Mouse (Mus musculus) embryonic facial prominence, embryonic 10.5 days (tissue): Measurements from ENCODE around the gene Kat8. TPM values are rescaled to one million over a fixed set of nuclear protein-coding genes. Genes with fewer than 3 reads are reported as not detected.
A peak's percentile ranks its signal among the peaks of the same experiment; 100 is the strongest.

Experiments
- DNase-seq: peaks from one replicate; pipeline ENCODE4 v3.0.0-alpha.2; 2017; ENCODE audit warnings: low spot score
- H3K27ac ChIP-seq: fragments of 300-500 bp; sonication (generic); replicated peaks from 2 replicates; pipeline ENCODE4 v1.5.1; 2016; ENCODE audit warnings: mild to moderate bottlenecking
- H3K27me3 ChIP-seq: fragments of 300-500 bp; sonication (generic); replicated peaks from 2 replicates; pipeline ENCODE4 v1.6.1; 2016; ENCODE audit warnings: low read depth, mild to moderate bottlenecking; ENCODE audit not compliant: poor library complexity, severe bottlenecking
- H3K36me3 ChIP-seq: fragments of 300-500 bp; sonication (generic); replicated peaks from 2 replicates; pipeline ENCODE4 v1.6.1; 2016; ENCODE audit warnings: mild to moderate bottlenecking, moderate library complexity
- H3K4me1 ChIP-seq: fragments of 300-500 bp; sonication (generic); 2 replicates; pipeline ENCODE4 v1.6.1; 2016
- H3K4me3 ChIP-seq: fragments of 300-500 bp; sonication (generic); 2 replicates; pipeline ENCODE4 v1.5.1; 2016; ENCODE audit warnings: mild to moderate bottlenecking, moderate library complexity
- H3K9me3 ChIP-seq: fragments of 300-500 bp; sonication (generic); 2 replicates; pipeline ENCODE4 v1.6.1; 2016; ENCODE audit warnings: mild to moderate bottlenecking
- WGBS: fragments of 180-500 bp; shearing (Covaris S2); methylation state at CpG from one replicate; pipeline ENCODE4 v1.1.7; 2016; 5-methylcytosine and 5-hydroxymethylcytosine counted together
- polyA plus RNA-seq: library from polyadenylated mRNA; unstranded; fragments of >200 nt; fragmentation: Nextera tagmentation; extraction: Ambion mirVana; gene quantifications from 2 replicates; pipeline ENCODE4 v1.2.1, GENCODE M21; 2016

The Kat8 gene
- polyA plus RNA-seq, 1 experiment from 2014 or later = 48.7 TPM

DNA sequence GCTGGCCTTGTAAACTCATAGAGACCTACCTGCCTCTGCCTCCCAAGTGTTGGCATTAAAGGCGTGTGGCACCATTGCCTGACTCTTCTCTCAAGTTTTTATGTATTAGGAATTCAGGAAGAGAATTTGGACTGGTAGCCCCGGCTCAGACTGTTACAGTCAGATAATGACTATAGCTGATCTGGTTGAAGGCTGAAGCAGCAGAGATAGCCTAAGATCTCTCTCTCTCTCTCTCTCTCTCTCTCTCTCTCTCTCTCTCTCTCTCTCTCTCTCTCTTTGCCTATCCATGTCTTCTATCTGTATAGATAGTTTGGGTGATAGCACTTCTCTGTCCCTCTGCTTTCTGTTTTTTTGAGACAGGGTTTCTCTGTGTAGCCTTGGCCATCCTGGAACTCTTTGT lies 10.5 kb upstream of the Kat8 start:
- no peak overlapping the region for H3K27ac ChIP-seq
- H3K4me3 ChIP-seq = no peak overlapping the region
- H3K36me3 ChIP-seq = peaks cover 19% of the 10 kb centered on the region
- no peaks in the 10 kb centered on the region for H3K27me3 ChIP-seq
- no peaks in the 10 kb centered on the region for H3K9me3 ChIP-seq
- no peak for DNase-seq
- peaks cover 16% of the 10 kb centered on the region for H3K4me1 ChIP-seq
- 73% methylated on average over 2 of the region's 2 CpGs for WGBS

DNA sequence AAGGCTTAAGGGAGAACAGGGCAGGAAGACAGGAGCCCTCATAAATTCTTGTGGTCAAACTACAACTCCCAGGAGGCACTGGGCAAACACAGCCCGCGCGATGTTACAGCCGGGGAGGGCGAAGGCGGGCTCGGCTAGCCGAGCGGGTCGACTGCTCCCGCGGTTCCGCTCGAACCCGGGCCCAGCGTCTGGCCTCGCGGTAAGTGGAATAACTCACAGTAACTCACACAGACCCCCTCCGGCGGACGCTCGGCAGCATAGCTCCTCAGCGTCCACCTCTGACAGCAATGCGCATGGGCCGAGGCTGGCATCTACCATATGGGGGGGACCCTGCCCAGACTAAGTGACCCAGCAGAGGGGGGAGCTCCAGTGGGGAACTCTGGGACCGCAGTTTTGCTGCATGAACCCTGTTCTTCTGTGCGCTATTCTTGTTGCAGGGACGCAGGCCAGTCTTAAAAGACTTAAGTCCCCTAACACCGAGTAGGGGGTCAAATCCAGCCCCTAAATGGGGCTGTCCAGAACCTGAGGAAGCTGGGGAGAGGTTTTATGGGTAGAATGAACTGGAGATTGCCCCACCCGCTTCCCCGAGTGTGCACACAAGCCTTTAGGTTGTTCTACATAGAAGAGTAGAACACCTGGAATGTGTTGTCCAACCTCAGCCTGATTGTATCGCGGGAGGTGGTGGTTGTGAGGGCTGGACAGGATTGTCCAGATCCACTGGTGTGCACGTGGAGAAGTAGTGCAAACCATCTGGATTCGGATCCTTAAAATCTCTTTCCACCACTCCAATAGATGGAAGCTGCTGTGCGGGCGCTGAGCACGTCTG lies 8.1 kb upstream of the Kat8 start, which contains the start of gene Bckdk:
Bckdk (plus strand) TSS at position 112 of the 826 bp plus-strand sequence.
- DNase-seq = peak; percentile 88
- H3K4me1 ChIP-seq = peaks cover 16% of the 10 kb centered on the region

DNA sequence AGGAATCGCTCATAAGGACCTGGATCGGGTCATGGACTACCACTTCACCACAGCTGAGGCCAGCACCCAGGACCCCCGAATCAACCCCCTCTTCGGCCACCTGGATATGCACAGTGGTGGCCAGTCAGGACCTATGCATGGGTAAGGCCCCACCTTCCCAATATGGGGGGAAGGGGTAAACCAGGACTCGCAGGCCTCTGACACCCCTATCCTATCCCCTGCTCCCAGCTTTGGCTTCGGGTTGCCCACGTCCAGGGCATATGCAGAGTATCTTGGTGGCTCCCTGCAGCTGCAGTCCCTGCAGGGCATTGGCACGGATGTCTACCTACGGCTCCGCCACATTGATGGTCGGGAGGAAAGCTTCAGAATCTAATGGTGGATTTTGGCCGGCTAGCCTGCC lies 4.4 kb upstream of the Kat8 start:
- Histone ChIP-seq H3K9me3 (no peaks in the 10 kb centered on the region), H3K4me1 (peaks cover 20% of the 10 kb centered on the region), H3K27ac (no peak overlapping the region), H3K36me3 (peaks cover 55% of the 10 kb centered on the region), H3K4me3 (no peak overlapping the region), H3K27me3 (no peaks in the 10 kb centered on the region)
- WGBS = 93% methylated on average over 12 of the region's 12 CpGs
- DNase-seq = no peak

More for the DNA sequence above, 8.1 kb upstream of the Kat8 start, which contains the start of gene Bckdk:
- WGBS = 8% methylated on average over 38 of the region's 38 CpGs
- H3K27ac ChIP-seq = peak within 1 kb of the TSS; percentile 95
- no peaks in the 10 kb centered on the region for H3K9me3 ChIP-seq
- peaks cover 43% of the 10 kb centered on the region for H3K36me3 ChIP-seq
- H3K27me3 ChIP-seq = no peaks in the 10 kb centered on the region
- H3K4me3 ChIP-seq = peak within 1 kb of the TSS; percentile 71

DNA sequence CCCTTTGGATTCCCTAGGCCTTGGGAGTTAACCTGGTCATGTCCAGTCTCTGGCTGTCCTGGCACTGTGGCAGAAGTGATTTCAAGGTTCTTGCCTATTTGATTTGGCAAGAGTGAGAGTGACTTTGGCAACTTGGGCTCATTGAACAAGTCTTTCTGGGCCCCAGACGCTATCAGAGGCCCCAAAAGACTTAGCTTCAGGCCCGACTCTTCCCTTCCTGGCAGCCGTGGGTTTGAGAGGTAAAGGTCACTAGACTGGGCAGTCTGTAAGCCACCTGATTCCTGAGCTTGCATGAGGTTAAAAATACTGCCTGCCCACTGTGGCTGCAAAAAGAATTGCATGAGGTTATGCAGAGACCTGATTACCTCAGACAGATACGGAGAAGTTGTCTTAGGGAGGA lies 3.7 kb upstream of the Kat8 start:
- Histone ChIP-seq H3K9me3 (no peaks in the 10 kb centered on the region), H3K36me3 (peaks cover 55% of the 10 kb centered on the region), H3K27ac (no peak overlapping the region), H3K4me1 (peaks cover 26% of the 10 kb centered on the region), H3K27me3 (no peaks in the 10 kb centered on the region), H3K4me3 (no peak overlapping the region)
- no peak for DNase-seq
- WGBS = 89% methylated on average over 4 of the region's 4 CpGs

DNA sequence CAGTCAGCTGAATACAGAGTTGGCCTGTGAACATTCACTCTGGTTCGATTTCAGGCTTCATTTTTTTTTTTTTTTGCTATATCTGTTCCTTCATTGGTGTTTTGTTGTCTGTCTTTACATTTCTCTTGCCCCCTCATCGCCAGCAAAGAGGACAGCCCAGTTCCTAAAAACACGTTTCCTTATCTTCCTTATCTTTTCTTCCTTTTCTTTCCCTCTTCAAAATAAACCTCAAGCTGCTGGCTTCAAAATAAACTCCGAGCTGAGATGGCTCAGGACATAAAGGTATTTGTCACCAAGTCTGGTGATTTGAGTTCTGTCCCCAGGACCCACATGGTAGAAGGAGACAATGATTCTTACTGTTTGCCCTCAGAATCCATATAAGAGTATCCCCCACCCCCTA lies 622 bp downstream of the Kat8 start:
- peaks cover 13% of the 10 kb centered on the region for H3K4me1 ChIP-seq
- WGBS = 30% methylated on average over 4 of the region's 4 CpGs
- DNase-seq = no peak
- no peaks in the 10 kb centered on the region for H3K9me3 ChIP-seq
- peak overlapping the region; percentile 80 for H3K4me3 ChIP-seq
- peaks cover 55% of the 10 kb centered on the region for H3K36me3 ChIP-seq
- peak overlapping the region; percentile 92 for H3K27ac ChIP-seq
- H3K27me3 ChIP-seq = no peaks in the 10 kb centered on the region

DNA sequence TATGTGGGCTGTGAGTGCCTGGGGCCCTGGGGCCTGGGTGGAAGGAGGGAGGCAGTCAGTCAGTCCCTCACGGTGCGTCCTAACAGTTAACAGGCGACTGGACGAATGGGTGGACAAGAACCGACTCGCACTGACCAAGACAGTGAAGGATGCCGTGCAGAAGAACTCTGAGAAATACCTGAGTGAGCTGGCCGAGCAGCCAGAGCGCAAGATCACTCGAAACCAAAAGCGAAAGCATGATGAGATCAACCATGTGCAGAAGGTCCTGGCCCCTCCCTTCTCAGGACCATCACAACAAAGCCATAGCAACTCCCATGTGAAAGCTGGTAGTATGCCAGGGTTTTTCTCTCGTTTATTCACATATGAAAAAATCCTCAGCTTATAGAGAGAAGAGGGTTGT lies 3.0 kb downstream of the Kat8 start:
- 90% methylated on average over 12 of the region's 12 CpGs for WGBS
- H3K27ac ChIP-seq = no peak overlapping the region
- H3K27me3 ChIP-seq = no peaks in the 10 kb centered on the region
- no peak for DNase-seq
- peaks cover 13% of the 10 kb centered on the region for H3K4me1 ChIP-seq
- H3K4me3 ChIP-seq = no peak overlapping the region
- H3K36me3 ChIP-seq = peaks cover 50% of the 10 kb centered on the region
- no peaks in the 10 kb centered on the region for H3K9me3 ChIP-seq

DNA sequence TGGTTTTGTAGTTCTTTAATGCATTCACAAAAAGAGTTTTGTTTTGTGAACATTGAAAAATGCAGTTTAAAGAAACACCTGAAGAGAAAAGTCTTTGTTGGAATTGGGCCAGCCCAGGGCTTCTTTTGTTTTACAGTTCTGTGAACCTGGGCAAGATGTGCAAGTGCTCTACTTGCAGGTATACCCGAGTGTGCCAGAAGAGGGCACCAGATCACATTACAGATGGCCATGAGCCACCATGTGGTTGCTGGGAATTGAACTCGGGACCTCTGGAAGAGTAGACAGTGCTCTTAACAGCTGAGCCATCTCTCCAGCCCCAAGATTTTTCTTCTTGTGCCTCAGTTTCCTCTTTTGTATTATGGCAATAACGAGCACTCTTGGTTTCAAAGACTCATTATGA lies 5.9 kb downstream of the Kat8 start:
- peak; percentile 53 for DNase-seq
- Histone ChIP-seq H3K36me3 (peaks cover 75% of the 10 kb centered on the region), H3K4me3 (no peak overlapping the region), H3K4me1 (peaks cover 3% of the 10 kb centered on the region), H3K27me3 (no peaks in the 10 kb centered on the region), H3K27ac (no peak overlapping the region), H3K9me3 (no peaks in the 10 kb centered on the region)
- WGBS = 58% methylated on average over 3 of the region's 3 CpGs

DNA sequence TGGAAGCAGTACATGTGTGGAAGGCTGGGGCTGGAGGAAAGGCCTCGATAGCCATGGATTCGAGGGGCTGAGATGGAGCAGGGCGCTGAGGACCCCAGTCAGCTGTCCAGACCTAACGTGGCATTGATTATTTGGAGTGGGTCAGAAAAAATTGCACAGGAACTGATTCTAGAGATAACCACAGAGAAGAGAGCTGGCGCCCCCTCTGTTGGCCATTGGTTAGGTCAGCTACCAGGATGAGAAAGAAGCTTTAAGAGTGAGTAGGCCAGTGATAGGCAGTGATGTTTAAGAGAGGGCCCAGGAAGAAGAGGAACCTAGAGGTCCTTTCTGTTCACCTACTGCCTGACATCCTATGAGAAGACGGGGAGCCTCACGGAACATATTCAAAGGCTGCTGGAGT lies 7.0 kb downstream of the Kat8 start:
- Histone ChIP-seq H3K9me3 (no peaks in the 10 kb centered on the region), H3K27ac (no peak overlapping the region), H3K27me3 (no peaks in the 10 kb centered on the region), H3K4me3 (no peak overlapping the region), H3K4me1 (peaks cover 3% of the 10 kb centered on the region; the same call in 1 of the 2 replicates), H3K36me3 (peaks cover 86% of the 10 kb centered on the region)
- WGBS = 73% methylated on average over 7 of the region's 7 CpGs
- DNase-seq = no peak

DNA sequence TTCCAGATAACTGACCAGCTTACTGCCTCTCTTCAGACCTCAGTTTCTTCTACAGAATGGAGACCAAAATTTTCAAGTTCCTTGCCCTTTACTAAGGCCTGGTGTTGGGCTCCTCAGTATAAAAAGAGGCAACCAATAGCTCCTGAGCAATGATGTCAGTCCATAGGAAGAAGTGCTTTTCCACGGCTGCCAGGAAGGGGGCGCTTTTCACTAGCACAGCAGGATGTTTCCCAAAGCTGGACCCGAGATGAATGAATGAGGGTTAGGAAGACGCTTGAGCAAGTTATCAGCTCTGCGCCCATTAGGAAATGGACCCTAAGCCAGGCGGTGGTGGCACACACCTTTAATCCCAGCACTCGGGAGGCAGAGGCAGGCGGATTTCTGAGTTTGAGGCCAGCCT lies 9.2 kb downstream of the Kat8 start:
- Histone ChIP-seq H3K36me3 (peaks cover 90% of the 10 kb centered on the region), H3K4me1 (peaks cover 12% of the 10 kb centered on the region), H3K27me3 (no peaks in the 10 kb centered on the region), H3K4me3 (no peak overlapping the region), H3K9me3 (no peaks in the 10 kb centered on the region), H3K27ac (no peak overlapping the region)
- 64% methylated on average over 8 of the region's 8 CpGs for WGBS
- no peak for DNase-seq

DNA sequence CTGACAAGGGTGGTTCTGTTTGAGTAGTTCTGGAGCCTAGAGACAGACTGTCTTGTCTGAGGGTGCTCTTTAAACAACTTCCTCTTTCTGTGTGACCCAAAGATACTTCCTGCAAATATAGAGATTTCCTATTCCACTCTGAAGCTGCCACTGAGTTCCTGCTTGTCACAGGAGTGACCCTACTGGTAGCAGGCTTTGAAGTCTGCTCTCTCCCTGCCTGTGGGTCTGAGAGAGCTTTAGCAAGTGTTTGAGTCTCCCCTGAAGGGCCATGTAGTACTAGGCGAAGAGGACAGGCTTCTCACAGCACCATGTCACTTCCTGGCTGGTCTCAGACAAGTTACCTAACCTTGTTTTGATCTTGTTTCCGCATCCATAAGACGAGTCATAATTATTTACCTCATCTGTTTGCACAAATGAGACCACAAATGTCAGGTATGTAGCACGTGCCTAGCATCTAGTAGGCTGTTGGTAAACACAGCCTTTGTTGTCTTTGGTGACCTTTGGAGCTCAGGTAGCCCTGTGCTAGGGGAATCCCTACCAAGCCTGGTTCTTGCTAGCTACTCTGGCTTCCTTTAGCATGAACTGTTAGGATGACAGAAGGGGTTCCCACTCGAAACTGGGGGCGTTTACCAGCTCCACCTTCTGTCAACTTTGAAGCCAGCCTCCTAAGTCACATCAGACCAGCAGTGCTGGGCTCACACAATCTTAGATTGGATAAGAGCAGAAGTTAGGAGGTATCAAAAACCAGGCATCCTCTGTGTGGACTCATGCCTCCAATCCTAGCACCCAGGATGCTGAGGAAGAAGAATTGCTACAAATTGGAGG lies 10.3 kb downstream of the Kat8 start:
- DNase-seq = no peak
- Histone ChIP-seq H3K36me3 (peaks cover 88% of the 10 kb centered on the region), H3K9me3 (no peaks in the 10 kb centered on the region), H3K27me3 (peaks cover 4% of the 10 kb centered on the region), H3K4me1 (peaks cover 17% of the 10 kb centered on the region), H3K4me3 (no peak overlapping the region), H3K27ac (no peak overlapping the region)
- WGBS = 87% methylated on average over 6 of the region's 6 CpGs

DNA sequence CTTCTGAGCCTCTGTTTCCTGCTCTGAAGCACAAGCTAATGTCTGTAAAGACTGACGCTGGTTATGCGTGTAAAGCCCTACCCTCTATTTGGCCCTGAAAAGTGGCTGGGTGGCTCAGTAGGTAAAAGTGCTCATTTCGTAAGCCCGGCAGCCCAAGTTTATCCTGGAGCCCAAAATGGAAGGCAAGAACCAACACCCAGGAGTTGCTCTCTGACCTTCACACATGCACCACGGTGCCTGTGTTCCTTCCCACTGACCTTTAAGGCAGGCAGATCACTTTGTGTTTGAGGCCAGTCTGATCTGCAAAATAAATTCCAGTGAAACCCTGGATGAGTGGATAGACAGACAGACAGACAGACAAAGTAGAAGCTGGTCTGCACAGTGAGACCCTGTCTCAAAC lies 11.4 kb downstream of the Kat8 start:
- peaks cover 20% of the 10 kb centered on the region for H3K4me1 ChIP-seq
- DNase-seq = no peak
- peaks cover 15% of the 10 kb centered on the region for H3K27me3 ChIP-seq
- 88% methylated on average over 5 of the region's 5 CpGs for WGBS
- peaks cover 79% of the 10 kb centered on the region for H3K36me3 ChIP-seq
- no peaks in the 10 kb centered on the region for H3K9me3 ChIP-seq
- H3K4me3 ChIP-seq = no peak overlapping the region
- no peak overlapping the region for H3K27ac ChIP-seq

DNA sequence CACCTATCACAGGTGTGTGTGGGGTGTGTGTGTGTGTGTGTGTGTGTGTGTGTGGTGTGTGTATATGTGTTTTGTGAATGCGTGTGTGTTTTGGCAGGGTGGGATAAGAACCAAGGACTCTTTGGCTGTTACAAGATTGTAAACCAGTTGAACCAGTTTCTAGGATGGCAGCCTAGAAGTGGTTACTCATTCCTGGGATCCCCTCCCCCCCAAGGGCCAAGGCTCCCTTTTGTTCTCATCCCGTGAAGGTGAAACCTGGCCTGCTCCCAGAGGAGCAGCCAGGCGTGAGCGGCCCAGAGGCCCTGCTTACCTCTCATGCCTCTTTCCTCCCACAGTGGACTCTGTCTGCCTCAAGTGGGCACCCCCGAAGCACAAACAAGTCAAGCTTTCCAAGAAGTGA lies 12.9 kb downstream of the Kat8 start:
- DNase-seq = peak; percentile 44
- peak overlapping the region; percentile 17; the same call in 1 of the 2 replicates for H3K4me3 ChIP-seq
- H3K36me3 ChIP-seq = peaks cover 69% of the 10 kb centered on the region
- no peaks in the 10 kb centered on the region for H3K9me3 ChIP-seq
- peaks cover 35% of the 10 kb centered on the region for H3K4me1 ChIP-seq
- H3K27ac ChIP-seq = peak overlapping the region; percentile 70
- peaks cover 30% of the 10 kb centered on the region for H3K27me3 ChIP-seq
- 57% methylated on average over 5 of the region's 5 CpGs for WGBS
